Mouse (Mus musculus): ENCODE results near the gene Rasgrp2.

GRCm38 (mm10) chr19:6419805-6420310 lies 20.7 kb downstream of the Rasgrp2 start:
- TF ChIP-seq CTCF (IDR thresholded peaks at IDR 0.05; ENCODE audit: borderline replicate concordance, extremely low read depth, insufficient read depth, insufficient read length) (no peak), POLR2A (IDR thresholded peaks at IDR 0.05; ENCODE audit: borderline replicate concordance, extremely low read depth, insufficient read depth, insufficient read length, poor library complexity, severe bottlenecking) (no peak)

Measured in brain, embryonic 14.5 days (tissue).